Mouse (Mus musculus) kidney, adult 18-20 months (tissue): ENCODE measurements at regions not wholly inside any gene's neighbourhood (a gene's known extent, or its start where the extent isn't known, plus 50 kb on each side); places are given as distances from the start of the nearest gene placed in this dataset.
A peak's percentile ranks its signal among the peaks of the same experiment; 100 is the strongest.

Source experiments
- DNase-seq: peaks from one replicate; pipeline ENCODE4 v3.0.0; 2021

DNA sequence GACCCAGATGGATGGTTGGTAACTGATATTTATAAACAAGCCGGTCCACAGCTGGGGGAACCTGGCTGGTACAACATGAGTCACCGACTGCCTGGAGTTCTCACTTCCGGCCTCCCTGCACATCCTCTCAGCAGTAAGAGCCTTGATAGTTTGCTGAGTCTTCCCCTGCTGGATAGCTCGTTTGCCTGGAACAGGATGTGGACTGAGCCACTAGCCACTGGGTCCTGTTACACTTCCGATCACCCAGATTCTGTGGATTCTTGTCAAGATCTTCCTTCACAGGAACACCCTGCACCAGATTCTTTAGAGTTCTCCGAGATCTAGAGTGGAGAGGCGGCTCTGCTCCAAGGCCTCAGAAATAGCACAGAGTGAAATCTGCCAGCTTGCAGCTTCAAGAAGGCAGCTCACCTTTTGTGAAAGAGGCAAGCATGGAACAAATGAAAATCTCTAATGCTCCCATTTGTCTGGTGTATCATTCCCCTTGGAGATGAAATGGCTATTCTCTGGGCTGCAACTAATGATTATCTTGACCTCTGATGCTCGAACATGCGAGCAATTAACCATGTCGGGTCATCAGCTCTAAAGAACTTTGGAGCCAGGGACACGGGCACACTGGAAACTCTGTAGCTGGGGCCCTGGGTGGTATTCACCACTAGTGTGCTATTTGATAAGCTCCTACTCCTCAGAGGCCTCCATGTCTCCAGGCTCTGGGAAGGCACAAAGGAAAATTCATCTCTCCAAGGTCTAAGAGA is 90.3 kb upstream of the Selenok start:
- DNase-seq, result no peak

GRCm38 (mm10) chr14:29878423-29878800 is 89.7 kb upstream of the Selenok start:
- DNase-seq, result no peak

- no peak for DNase-seq
These were observed 88.8 kb upstream of the Selenok start for GRCm38 (mm10) chr14:29879283-29879682.

DNA sequence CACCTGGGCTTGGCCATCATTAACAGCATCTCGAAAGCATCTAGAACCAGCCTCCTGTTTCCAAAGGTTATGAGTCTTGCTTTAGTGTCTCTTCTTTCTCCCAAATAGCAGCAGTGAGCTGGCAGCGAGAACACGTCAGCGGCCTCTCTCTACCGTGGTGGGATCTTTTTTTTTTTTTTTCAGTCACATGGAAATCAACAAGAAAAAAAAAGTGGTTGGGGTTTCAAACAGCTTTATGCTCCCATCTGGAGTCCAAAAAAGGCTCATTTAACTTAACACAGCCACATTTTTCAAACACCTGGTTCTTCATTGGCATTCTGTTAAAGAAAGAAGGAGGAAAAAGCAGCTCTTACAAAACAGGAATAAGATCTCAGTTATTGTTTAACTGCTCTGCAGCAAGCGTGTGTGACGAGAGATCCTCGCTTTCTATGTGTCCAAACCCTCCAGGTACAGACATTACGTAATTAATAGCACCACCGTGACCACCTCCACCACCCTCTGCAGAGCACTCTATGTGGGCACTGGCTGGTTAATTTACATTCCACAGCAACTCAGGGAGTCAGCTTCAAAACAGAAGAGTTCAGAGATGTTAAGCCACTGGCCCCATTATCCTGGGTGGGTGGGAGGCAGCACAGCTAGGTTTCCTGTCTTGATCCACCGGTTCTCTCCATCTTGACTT is 85.3 kb upstream of the Selenok start:
- no peak for DNase-seq

DNA sequence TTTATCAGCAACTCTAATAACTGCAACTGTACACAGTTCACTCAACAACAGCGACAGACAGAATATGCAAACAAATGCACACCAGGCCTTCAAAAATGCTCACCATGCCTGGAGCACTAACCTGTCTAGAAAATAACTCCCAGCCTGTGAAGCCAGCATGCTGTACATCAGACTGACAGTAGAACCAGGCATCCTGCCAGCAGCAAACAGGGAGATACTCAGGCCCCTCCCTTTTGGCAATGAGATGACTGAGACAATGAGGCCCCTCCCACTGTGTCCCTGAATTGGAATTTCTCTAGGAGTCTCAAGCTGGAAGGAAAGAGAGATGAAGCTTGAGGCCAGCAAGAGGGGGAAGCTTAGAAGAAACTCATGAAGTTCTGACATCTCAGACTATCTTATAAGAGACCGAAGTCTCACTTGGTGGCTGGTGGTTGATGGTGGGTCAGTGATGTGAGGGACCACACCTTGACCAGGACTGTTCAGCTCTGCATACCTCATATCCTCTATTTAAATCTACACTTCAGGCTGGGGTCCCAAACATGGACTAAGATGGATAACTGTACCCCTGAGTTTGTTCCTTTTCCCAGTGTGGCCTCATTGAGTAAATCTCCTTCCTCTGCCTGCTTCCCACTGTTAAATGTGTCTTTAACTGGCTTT is 72.6 kb upstream of the Selenok start:
- DNase-seq, result peak; percentile 37

DNA sequence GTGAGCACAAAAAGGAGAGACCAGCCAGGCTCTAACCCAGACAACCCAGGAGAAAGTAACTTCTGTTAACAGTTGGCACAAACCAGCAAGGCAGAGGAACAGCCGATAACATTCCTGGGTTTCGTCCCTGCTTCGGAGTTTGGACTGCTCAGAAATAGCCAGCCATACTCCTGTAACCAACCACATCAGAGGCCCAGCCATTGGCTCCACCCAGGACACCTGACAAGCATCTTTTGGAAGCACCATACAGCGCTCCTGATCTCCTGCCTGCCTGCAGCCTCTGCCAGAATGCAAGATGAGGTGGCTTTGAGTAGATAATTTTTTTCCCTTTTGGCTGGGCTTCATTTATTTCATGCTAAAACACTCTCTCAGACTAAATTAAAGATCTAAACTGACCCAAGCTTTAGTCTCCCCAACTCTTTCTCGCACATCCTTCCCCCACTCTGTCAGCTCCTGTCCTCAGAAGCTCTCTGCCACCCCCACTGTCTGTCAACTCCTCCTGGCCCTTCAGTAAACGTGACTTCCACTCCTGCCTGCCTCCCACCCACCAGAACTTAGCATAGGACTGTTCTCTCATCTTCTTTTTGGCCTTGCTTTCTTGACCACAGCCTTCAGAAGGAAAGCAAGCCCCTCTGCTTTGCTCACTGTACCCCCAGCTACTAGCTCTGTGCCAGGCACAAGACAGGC is 72.0 kb upstream of the Selenok start:
- DNase-seq, result no peak

GRCm38 (mm10) chr14:29900931-29901330 is 67.2 kb upstream of the Selenok start:
- DNase-seq, result no peak

- DNase-seq, result no peak
These were observed 64.5 kb upstream of the Selenok start for GRCm38 (mm10) chr14:29903574-29903973.

DNA sequence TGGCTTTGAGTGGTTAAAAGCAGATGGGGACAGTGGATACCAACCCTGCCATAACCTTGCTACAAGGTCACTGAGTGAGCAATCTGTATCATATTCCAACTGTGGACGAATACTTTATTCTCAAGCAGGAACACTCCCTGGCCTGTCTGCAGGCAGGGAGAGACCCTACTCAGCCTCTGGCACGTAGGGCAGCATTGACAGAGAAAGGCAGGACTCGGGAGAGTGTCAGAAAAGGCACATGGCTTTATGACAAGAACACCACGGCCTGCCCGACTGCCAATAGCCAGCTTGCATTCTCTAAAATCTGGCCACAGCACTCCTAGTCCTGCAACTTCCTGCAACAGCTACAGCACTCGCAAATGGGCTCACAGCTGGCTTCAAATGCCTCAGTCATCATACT is 63.3 kb upstream of the Selenok start:
- DNase-seq, result no peak

DNA sequence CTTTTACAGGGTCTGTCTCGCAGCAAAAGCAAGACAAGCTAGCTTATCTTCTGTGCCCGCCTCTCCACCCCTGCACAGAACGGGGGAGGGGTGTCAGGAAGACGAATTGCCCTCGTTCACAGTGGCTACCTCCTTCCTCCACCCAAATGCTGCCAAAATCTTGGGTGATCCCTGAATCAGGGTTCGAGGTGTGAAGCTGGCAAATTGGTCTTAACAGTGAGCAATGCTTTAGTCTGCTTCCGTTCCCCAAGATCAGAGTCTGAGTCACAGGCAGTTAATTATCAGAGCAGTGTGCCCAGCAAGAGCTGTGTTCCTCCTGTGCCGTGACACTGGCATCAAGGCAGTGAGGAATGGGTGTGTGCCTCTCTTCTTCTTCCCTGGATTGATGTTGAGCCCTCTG is 58.4 kb upstream of the Selenok start:
- no peak for DNase-seq
